Mouse (Mus musculus) stomach, embryonic 16.5 days (tissue): ENCODE measurements around the gene Sox18. TPM values are rescaled to one million over a fixed set of nuclear protein-coding genes. Genes with fewer than 3 reads are reported as not detected.

ENCODE experiments used
- ATAC-seq: fragments of 200-750 bp; cut with Nextera tagmentation; 2 replicates; pipeline ENCODE4 v1.8.0; 2017; ENCODE audit warnings: moderate number of reproducible peaks, moderate TSS enrichment; ENCODE audit not compliant: insufficient read depth, low FRiP score
- H3K27ac ChIP-seq: fragments of 300-500 bp; sonication (generic); 2 replicates; pipeline ENCODE4 v1.5.1; 2014; ENCODE audit warnings: low read length
- H3K27me3 ChIP-seq: fragments of 300-500 bp; sonication (generic); 2 replicates; pipeline ENCODE4 v1.6.1; 2014; ENCODE audit warnings: low read length, control low read depth, mixed read lengths; ENCODE audit not compliant: control insufficient read depth, insufficient read depth
- H3K36me3 ChIP-seq: fragments of 300-500 bp; sonication (generic); 2 replicates; pipeline ENCODE4 v1.6.1; 2014; ENCODE audit warnings: low read length; ENCODE audit not compliant: control insufficient read depth, insufficient read depth
- H3K4me1 ChIP-seq: fragments of 300-500 bp; sonication (generic); 2 replicates; pipeline ENCODE4 v1.6.1; 2014; ENCODE audit warnings: low read length, control low read depth, mixed read lengths; ENCODE audit not compliant: control insufficient read depth, insufficient read depth
- H3K4me2 ChIP-seq: fragments of 300-500 bp; sonication (generic); 2 replicates; pipeline ENCODE4 v1.6.1; 2014; ENCODE audit warnings: low read depth, low read length, mixed read lengths
- H3K4me3 ChIP-seq: fragments of 300-500 bp; sonication (generic); replicated peaks from 2 replicates; pipeline ENCODE4 v1.5.1; 2014; ENCODE audit warnings: mild to moderate bottlenecking, low read length
- H3K9ac ChIP-seq: fragments of 300-500 bp; sonication (generic); 2 replicates; pipeline ENCODE4 v1.6.1; 2014; ENCODE audit warnings: low read length
- H3K9me3 ChIP-seq: fragments of 300-500 bp; sonication (generic); replicated peaks from 2 replicates; pipeline ENCODE4 v1.6.1; 2016; ENCODE audit warnings: low read length, control low read depth; ENCODE audit not compliant: control insufficient read depth
- WGBS: fragments of 180-500 bp; shearing (Covaris S2); extraction: QIAGEN DNeasy Blood & Tissue Kit; methylation state at CpG from one replicate; pipeline ENCODE4 v1.1.7; 2014; 5-methylcytosine and 5-hydroxymethylcytosine counted together
- polyA plus RNA-seq: library from polyadenylated mRNA; unstranded; fragments of >200 nt; fragmentation: Nextera tagmentation; extraction: Ambion mirVana; gene quantifications from 2 replicates; pipeline ENCODE4 v1.2.1, GENCODE M21; 2015

Sox18 gene
- polyA plus RNA-seq, 1 experiment from 2014 or later, result 25.5 TPM

- ATAC-seq, result peak; percentile 47
Measured at GRCm38 (mm10) chr2:181662620-181663297, 8.7 kb downstream of the Sox18 start.

DNA sequence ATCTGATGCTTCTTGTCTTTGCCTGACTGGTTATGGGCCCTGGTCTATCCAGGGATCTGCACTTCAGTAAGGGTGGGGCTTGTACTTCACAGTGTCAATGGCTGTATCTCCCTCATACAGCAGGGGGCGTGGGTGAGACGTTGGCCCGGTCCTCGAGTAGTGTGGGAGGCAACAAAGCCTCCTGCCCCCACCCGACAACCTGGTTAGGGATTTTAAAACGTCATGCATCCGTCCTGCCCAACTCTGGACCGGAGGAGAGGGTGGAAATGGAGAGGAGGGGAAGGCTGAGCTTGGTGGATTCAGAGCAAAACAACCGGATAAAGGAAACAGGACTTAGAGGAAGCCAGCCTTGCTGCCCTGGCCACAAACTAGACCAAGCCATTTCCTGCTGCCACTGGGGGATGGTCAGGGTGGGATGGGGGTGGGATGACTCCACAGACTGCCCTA, 11.8 kb downstream of the Sox18 start:
- 7% methylated on average over 9 of the region's 9 CpGs for WGBS
- no peaks in the 10 kb centered on the region for H3K4me1 ChIP-seq
- H3K9me3 ChIP-seq, result no peaks in the 10 kb centered on the region
- H3K9ac ChIP-seq, result peak overlapping the region; percentile 23; the same call in 1 of the 2 replicates
- H3K4me3 ChIP-seq, result no peak overlapping the region
- no peak overlapping the region for H3K27ac ChIP-seq
- peaks cover 10% of the 10 kb centered on the region for H3K36me3 ChIP-seq
- ATAC-seq, result peak; percentile 79; the same call in 1 of the 2 replicates
- H3K4me2 ChIP-seq, result no peak overlapping the region
- H3K27me3 ChIP-seq, result no peaks in the 10 kb centered on the region

More at GRCm38 (mm10) chr2:181662620-181663297, 8.7 kb downstream of the Sox18 start:
- 0 out of 2 replicates have a peak overlapping the region, but pooled peaks have one; percentile 3 for H3K27ac ChIP-seq
- no peak overlapping the region for H3K9ac ChIP-seq
- H3K4me3 ChIP-seq, result no peak overlapping the region
- no peaks in the 10 kb centered on the region for H3K36me3 ChIP-seq
- H3K4me2 ChIP-seq, result no peak overlapping the region
- 90% methylated on average over 3 of the region's 3 CpGs for WGBS
- H3K4me1 ChIP-seq, result no peaks in the 10 kb centered on the region
- no peaks in the 10 kb centered on the region for H3K9me3 ChIP-seq
- H3K27me3 ChIP-seq, result 0 out of 2 replicates have a peak, but pooled peaks cover 2% of the 10 kb centered on the region

- Histone ChIP-seq H3K4me3 (no peak overlapping the region), H3K27ac (no peak overlapping the region)
- peak; percentile 45; the same call in 1 of the 2 replicates for ATAC-seq
Measured at GRCm38 (mm10) chr2:181658930-181659555, 12.4 kb downstream of the Sox18 start.

DNA sequence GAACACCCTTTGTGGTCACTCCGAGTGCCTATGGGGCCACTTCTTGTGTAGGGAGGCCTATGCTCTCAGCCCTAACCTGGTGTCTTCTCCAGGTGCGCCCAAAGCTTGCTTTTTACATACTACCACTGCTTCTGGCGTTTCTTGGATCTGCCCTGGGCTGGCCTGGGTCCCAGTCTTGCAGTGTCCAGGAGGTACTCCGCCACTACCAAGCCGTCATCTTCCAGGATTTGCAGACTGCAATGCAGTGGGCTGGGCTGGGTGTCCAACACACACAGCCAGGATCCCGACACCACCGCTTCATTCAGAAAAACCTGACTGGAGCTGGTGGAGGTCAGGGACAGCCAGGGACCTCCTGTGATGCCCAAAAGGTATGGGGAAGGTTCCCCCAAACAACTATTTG, 12.9 kb downstream of the Sox18 start:
- WGBS, result 80% methylated on average over 7 of the region's 7 CpGs
- H3K9me3 ChIP-seq, result no peaks in the 10 kb centered on the region
- ATAC-seq, result no peak
- no peaks in the 10 kb centered on the region for H3K27me3 ChIP-seq
- H3K36me3 ChIP-seq, result peaks cover 10% of the 10 kb centered on the region
- H3K9ac ChIP-seq, result no peak overlapping the region
- no peak overlapping the region for H3K4me2 ChIP-seq
- H3K27ac ChIP-seq, result no peak overlapping the region
- H3K4me3 ChIP-seq, result no peak overlapping the region
- H3K4me1 ChIP-seq, result no peaks in the 10 kb centered on the region

More at GRCm38 (mm10) chr2:181658930-181659555, 12.4 kb downstream of the Sox18 start:
- Histone ChIP-seq H3K4me2 (no peak overlapping the region), H3K9me3 (no peaks in the 10 kb centered on the region), H3K9ac (peak overlapping the region; percentile 23; the same call in 1 of the 2 replicates), H3K27me3 (no peaks in the 10 kb centered on the region), H3K36me3 (peaks cover 10% of the 10 kb centered on the region), H3K4me1 (no peaks in the 10 kb centered on the region)
- WGBS, result 40% methylated on average over 17 of the region's 17 CpGs

GRCm38 (mm10) chr2:181657441-181657840, 14.0 kb downstream of the Sox18 start:
- no peak for ATAC-seq
- H3K4me2 ChIP-seq, result no peak overlapping the region
- 59% methylated on average over 2 of the region's 2 CpGs for WGBS

GRCm38 (mm10) chr2:181656734-181657133, 14.7 kb downstream of the Sox18 start, which contains the start of gene Gm29797:
Gm29797 (plus strand) TSS chr2:181657034.
- no peak within 1 kb of the TSS for H3K9ac ChIP-seq
- H3K36me3 ChIP-seq, result peaks cover 13% of the 10 kb centered on the region
- ATAC-seq, result no peak
- WGBS, result 68% methylated on average over 3 of the region's 3 CpGs
- no peaks in the 10 kb centered on the region for H3K9me3 ChIP-seq
- H3K27me3 ChIP-seq, result no peaks in the 10 kb centered on the region
- no peak within 1 kb of the TSS for H3K4me2 ChIP-seq
- no peak within 1 kb of the TSS for H3K4me3 ChIP-seq
- H3K27ac ChIP-seq, result no peak within 1 kb of the TSS
- H3K4me1 ChIP-seq, result no peaks in the 10 kb centered on the region

More at GRCm38 (mm10) chr2:181657441-181657840, 14.0 kb downstream of the Sox18 start:
- no peak overlapping the region for H3K27ac ChIP-seq
- H3K27me3 ChIP-seq, result no peaks in the 10 kb centered on the region
- H3K4me1 ChIP-seq, result no peaks in the 10 kb centered on the region
- H3K36me3 ChIP-seq, result peaks cover 13% of the 10 kb centered on the region
- H3K4me3 ChIP-seq, result no peak overlapping the region
- no peaks in the 10 kb centered on the region for H3K9me3 ChIP-seq
- no peak overlapping the region for H3K9ac ChIP-seq

DNA sequence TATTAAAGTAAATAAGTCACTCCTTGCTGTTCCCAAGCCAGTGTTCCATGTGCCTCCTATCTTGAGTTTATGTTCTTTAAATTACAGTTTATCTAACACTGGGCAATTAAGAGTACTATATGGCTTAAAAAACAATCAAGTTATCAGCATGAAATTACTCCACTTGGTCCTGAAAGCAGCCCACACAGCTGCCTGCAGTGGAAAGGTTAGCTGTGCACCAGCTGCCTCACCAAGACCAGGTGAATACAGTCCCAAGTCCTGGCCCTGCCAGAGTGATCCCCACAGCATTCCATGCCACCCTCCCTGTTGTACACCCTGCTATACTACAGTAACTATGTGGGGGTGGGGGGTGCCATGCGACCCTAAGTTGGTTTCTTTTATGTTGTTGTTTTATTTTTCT, 17.9 kb downstream of the Sox18 start:
- H3K27ac ChIP-seq, result no peak overlapping the region

GRCm38 (mm10) chr2:181653065-181653464, 18.4 kb downstream of the Sox18 start:
- Histone ChIP-seq H3K9ac (no peak overlapping the region), H3K36me3 (peaks cover 24% of the 10 kb centered on the region), H3K27ac (no peak overlapping the region), H3K4me1 (no peaks in the 10 kb centered on the region), H3K4me3 (no peak overlapping the region), H3K4me2 (no peak overlapping the region), H3K27me3 (no peaks in the 10 kb centered on the region), H3K9me3 (no peaks in the 10 kb centered on the region)
- ATAC-seq, result 0 out of 2 replicates have a peak, but pooled peaks have one; percentile 15

More for the DNA sequence above, 17.9 kb downstream of the Sox18 start:
- no peaks in the 10 kb centered on the region for H3K27me3 ChIP-seq
- peak; percentile 25; the same call in 1 of the 2 replicates for ATAC-seq
- H3K9ac ChIP-seq, result no peak overlapping the region
- H3K9me3 ChIP-seq, result no peaks in the 10 kb centered on the region
- no peak overlapping the region for H3K4me3 ChIP-seq
- H3K4me1 ChIP-seq, result no peaks in the 10 kb centered on the region
- 89% methylated on average over 1 of the region's 1 CpGs for WGBS
- H3K4me2 ChIP-seq, result no peak overlapping the region
- H3K36me3 ChIP-seq, result peaks cover 24% of the 10 kb centered on the region

DNA sequence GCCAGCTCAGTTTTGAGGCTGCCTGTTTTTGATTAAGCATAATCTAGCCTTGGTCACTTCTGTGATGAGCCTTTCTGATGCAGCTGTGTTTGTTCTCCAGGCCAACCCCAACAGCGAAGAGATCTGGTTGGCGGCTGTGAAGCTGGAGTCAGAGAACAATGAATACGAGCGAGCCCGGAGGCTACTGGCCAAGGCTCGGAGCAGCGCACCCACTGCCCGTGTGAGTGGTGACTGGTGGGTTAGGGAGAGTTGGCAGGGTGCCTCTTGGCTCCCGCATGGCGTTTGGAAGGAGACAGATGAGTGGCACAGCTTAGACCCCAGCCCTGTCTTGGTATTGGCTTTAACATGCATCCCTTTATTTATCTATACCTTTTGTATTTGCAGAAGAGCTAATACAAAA, 22.5 kb downstream of the Sox18 start:
- WGBS, result 91% methylated on average over 10 of the region's 10 CpGs

More for the DNA sequence above, 22.5 kb downstream of the Sox18 start:
- no peak overlapping the region for H3K4me3 ChIP-seq
- peaks cover 13% of the 10 kb centered on the region; the same call in 1 of the 2 replicates for H3K36me3 ChIP-seq
- H3K27ac ChIP-seq, result no peak overlapping the region
- no peak overlapping the region for H3K9ac ChIP-seq
- H3K4me2 ChIP-seq, result no peak overlapping the region
- H3K27me3 ChIP-seq, result no peaks in the 10 kb centered on the region
- ATAC-seq, result no peak
- H3K9me3 ChIP-seq, result no peaks in the 10 kb centered on the region
- no peaks in the 10 kb centered on the region for H3K4me1 ChIP-seq
